Mouse (Mus musculus) lung, postnatal 0 days (tissue): ENCODE measurements around the gene Pfpl.

Experiments
- CTCF ChIP-seq: IDR thresholded peaks from 2 replicates; pipeline ENCODE4 v1.5.1; 2016; ENCODE audit warnings: antibody characterized with exemption, mild to moderate bottlenecking
- EP300 ChIP-seq: IDR thresholded peaks from 2 replicates; pipeline ENCODE4 v1.6.1; 2016; ENCODE audit warnings: antibody characterized with exemption, mild to moderate bottlenecking, control low read depth

GRCm38 (mm10) chr19:12459516-12459915, 31.8 kb downstream of the Pfpl start:
- TF ChIP-seq CTCF: no peak
- TF ChIP-seq EP300: no peak
